Mouse (Mus musculus) midbrain, embryonic 12.5 days (tissue): ENCODE data around the gene Xpr1. TPM values are rescaled to one million over a fixed set of nuclear protein-coding genes. Genes with fewer than 3 reads are reported as not detected.

Experiments used
- ATAC-seq: fragments of 200-750 bp; cut with Nextera tagmentation; 2 replicates; pipeline ENCODE4 v1.8.0; 2017; ENCODE audit warnings: low read depth, moderate TSS enrichment, moderate library complexity; ENCODE audit not compliant: low FRiP score
- H3K27ac ChIP-seq: fragments of 300-500 bp; sonication (generic); replicated peaks from 2 replicates; pipeline ENCODE4 v1.5.1; 2016; ENCODE audit warnings: mild to moderate bottlenecking
- H3K27me3 ChIP-seq: fragments of 300-500 bp; sonication (generic); 2 replicates; pipeline ENCODE4 v1.6.1; 2016; ENCODE audit warnings: mild to moderate bottlenecking
- H3K36me3 ChIP-seq: fragments of 300-500 bp; sonication (generic); 2 replicates; pipeline ENCODE4 v1.6.1; 2016
- H3K4me1 ChIP-seq: fragments of 300-500 bp; sonication (generic); 2 replicates; pipeline ENCODE4 v1.6.1; 2016
- H3K4me2 ChIP-seq: fragments of 300-500 bp; sonication (generic); replicated peaks from 2 replicates; pipeline ENCODE4 v1.6.1; 2016; ENCODE audit warnings: mild to moderate bottlenecking, moderate library complexity
- H3K4me3 ChIP-seq: fragments of 300-500 bp; sonication (generic); 2 replicates; pipeline ENCODE4 v1.5.1; 2016; ENCODE audit warnings: mild to moderate bottlenecking
- H3K9ac ChIP-seq: fragments of 300-500 bp; sonication (generic); replicated peaks from 2 replicates; pipeline ENCODE4 v1.6.1; 2016; ENCODE audit warnings: mild to moderate bottlenecking, moderate library complexity
- H3K9me3 ChIP-seq: fragments of 300-500 bp; sonication (generic); 2 replicates; pipeline ENCODE4 v1.6.1; 2016; ENCODE audit warnings: mild to moderate bottlenecking
- WGBS: fragments of 180-500 bp; shearing (Covaris S2); methylation state at CpG from one replicate; pipeline ENCODE4 v1.1.7; 2016; 5-methylcytosine and 5-hydroxymethylcytosine counted together
- polyA plus RNA-seq: library from polyadenylated mRNA; unstranded; fragments of >200 nt; fragmentation: Nextera tagmentation; extraction: Ambion mirVana; gene quantifications from 2 replicates; pipeline ENCODE4 v1.2.1, GENCODE M21; 2016

Gene Xpr1
- polyA plus RNA-seq, 1 experiment from 2014 or later = 34.1 TPM

GRCm38 (mm10) chr1:155311672-155312071, 105.5 kb downstream of the Xpr1 start:
- Histone ChIP-seq H3K36me3 (0 out of 2 replicates have a peak, but pooled peaks cover 4% of the 10 kb centered on the region), H3K9me3 (no peaks in the 10 kb centered on the region), H3K27me3 (peaks cover 6% of the 10 kb centered on the region), H3K4me2 (no peak overlapping the region), H3K27ac (no peak overlapping the region), H3K9ac (no peak overlapping the region), H3K4me1 (peaks cover 14% of the 10 kb centered on the region), H3K4me3 (no peak overlapping the region)
- WGBS = 25% methylated on average over 3 of the region's 3 CpGs
- peak; percentile 56; the same call in 1 of the 2 replicates for ATAC-seq

DNA sequence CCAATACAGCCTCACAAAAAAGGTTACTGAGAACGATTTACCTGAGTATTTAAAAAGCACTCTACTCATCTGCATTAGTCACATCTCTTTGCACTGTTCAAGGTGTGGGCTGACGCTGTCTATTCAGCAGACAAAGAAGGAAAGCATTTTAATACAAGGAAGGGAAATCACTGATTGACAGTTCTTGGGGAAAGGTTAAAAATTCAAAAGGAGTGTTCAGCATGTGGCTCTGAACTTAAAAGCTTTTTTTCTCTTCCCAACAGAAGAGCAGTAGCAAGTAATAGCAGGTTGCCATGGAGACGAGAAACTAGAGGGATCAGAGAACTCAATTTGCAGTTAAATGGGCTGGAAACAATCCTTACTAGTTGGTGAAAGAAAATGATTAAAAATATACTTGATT, 110.3 kb downstream of the Xpr1 start:
- peaks cover 34% of the 10 kb centered on the region for H3K4me1 ChIP-seq
- no peaks in the 10 kb centered on the region for H3K9me3 ChIP-seq
- no peak overlapping the region for H3K4me3 ChIP-seq
- H3K27ac ChIP-seq = peak overlapping the region; percentile 43
- no peak overlapping the region for H3K9ac ChIP-seq
- no peak overlapping the region for H3K4me2 ChIP-seq
- 18% methylated on average over 3 of the region's 3 CpGs for WGBS
- H3K27me3 ChIP-seq = peaks cover 13% of the 10 kb centered on the region
- H3K36me3 ChIP-seq = no peaks in the 10 kb centered on the region
- no peak for ATAC-seq

- H3K4me3 ChIP-seq = no peak overlapping the region
- no peak overlapping the region for H3K9ac ChIP-seq
- no peaks in the 10 kb centered on the region for H3K36me3 ChIP-seq
- 80% methylated on average over 2 of the region's 2 CpGs for WGBS
- no peaks in the 10 kb centered on the region for H3K9me3 ChIP-seq
- no peak overlapping the region for H3K4me2 ChIP-seq
- peaks cover 31% of the 10 kb centered on the region for H3K4me1 ChIP-seq
- 0 out of 2 replicates have a peak, but pooled peaks cover 8% of the 10 kb centered on the region for H3K27me3 ChIP-seq
- ATAC-seq = no peak
- no peak overlapping the region for H3K27ac ChIP-seq
Observed at GRCm38 (mm10) chr1:155303402-155303801, 113.8 kb downstream of the Xpr1 start.

- Histone ChIP-seq H3K9ac (no peak overlapping the region), H3K4me2 (no peak overlapping the region), H3K4me3 (no peak overlapping the region), H3K27ac (no peak overlapping the region), H3K9me3 (no peaks in the 10 kb centered on the region), H3K36me3 (no peaks in the 10 kb centered on the region), H3K4me1 (peaks cover under 1% of the 10 kb centered on the region; the same call in 1 of the 2 replicates), H3K27me3 (no peaks in the 10 kb centered on the region)
- no peak for ATAC-seq
- WGBS = 92% methylated on average over 5 of the region's 5 CpGs
Observed at GRCm38 (mm10) chr1:155297615-155298014, 119.6 kb downstream of the Xpr1 start.

DNA sequence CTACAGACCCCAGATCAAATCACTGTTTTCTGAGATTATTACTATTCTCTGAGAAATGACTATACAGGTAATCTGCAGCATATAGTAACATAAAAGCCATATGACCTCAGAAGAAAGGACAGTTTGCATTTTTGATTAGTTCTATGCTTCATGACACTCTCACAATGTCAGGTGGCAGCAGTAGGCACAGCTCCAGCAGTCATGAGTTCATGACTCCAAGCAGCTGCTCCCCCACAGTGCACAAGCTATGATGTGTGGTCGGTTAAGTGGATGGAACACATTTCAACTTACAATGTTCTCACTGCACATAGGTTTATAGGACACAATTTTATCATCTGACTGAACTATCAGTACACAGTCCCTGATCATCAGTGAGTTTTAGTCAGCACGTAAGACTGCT, 120.0 kb downstream of the Xpr1 start:
- WGBS = 92% methylated on average over 2 of the region's 2 CpGs
- no peaks in the 10 kb centered on the region for H3K36me3 ChIP-seq
- no peaks in the 10 kb centered on the region for H3K27me3 ChIP-seq

DNA sequence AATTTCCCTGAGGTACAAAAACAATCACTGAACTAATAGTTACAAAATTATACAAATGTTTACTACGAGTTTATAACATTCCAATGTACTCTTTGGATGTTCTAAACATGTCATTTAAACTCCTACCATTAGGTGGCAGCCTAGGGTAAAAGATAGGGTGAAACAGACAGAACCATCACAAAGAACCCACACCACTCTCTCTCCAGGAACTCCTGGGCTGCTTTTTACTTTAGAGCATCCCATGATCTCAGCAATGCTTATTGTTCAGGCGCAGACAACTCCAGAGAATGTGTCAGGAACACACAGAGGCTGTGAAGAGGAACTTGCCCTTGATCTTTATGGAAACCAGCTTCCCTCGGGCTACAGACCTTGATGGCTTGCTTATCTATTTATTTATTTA, 123.8 kb downstream of the Xpr1 start:
- no peak overlapping the region for H3K4me2 ChIP-seq
- H3K27me3 ChIP-seq = no peaks in the 10 kb centered on the region
- H3K36me3 ChIP-seq = peaks cover 9% of the 10 kb centered on the region
- ATAC-seq = peak; percentile 62; the same call in 1 of the 2 replicates
- H3K4me3 ChIP-seq = no peak overlapping the region
- no peaks in the 10 kb centered on the region for H3K4me1 ChIP-seq
- no peak overlapping the region for H3K9ac ChIP-seq
- H3K27ac ChIP-seq = no peak overlapping the region
- no peaks in the 10 kb centered on the region for H3K9me3 ChIP-seq
- WGBS = 11% methylated on average over 3 of the region's 3 CpGs

More for the DNA sequence above, 120.0 kb downstream of the Xpr1 start:
- Histone ChIP-seq H3K9me3 (no peaks in the 10 kb centered on the region), H3K9ac (no peak overlapping the region), H3K4me1 (no peaks in the 10 kb centered on the region), H3K4me2 (no peak overlapping the region), H3K4me3 (no peak overlapping the region), H3K27ac (no peak overlapping the region)
- ATAC-seq = no peak

DNA sequence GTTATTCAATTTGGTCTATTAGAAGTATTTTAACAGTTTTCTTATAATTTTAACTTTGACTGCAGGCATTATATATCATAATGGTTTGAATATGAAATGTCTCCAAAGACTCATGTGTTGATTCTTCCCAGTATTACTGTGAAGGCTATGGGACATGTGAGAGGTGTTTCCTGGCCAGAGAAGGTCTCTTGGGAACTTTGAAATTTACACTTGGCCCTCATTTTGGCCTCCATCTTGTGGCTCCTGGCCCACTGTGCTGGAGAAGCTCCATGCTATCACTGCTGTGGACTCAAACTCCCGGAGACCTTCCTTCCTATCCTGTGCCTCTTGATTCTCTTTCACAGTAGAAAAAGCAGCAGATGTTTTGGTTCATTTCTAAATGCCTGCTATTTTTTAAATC, 127.8 kb downstream of the Xpr1 start:
- ATAC-seq = no peak
- Histone ChIP-seq H3K4me3 (no peak overlapping the region), H3K4me1 (no peaks in the 10 kb centered on the region), H3K27me3 (no peaks in the 10 kb centered on the region), H3K27ac (no peak overlapping the region), H3K9ac (no peak overlapping the region), H3K9me3 (no peaks in the 10 kb centered on the region), H3K4me2 (no peak overlapping the region), H3K36me3 (peaks cover 29% of the 10 kb centered on the region)
- WGBS = 95% methylated on average over 1 of the region's 1 CpGs

- 91% methylated on average over 3 of the region's 3 CpGs for WGBS
- peaks cover 34% of the 10 kb centered on the region for H3K36me3 ChIP-seq
Observed at GRCm38 (mm10) chr1:155288033-155288432, 129.2 kb downstream of the Xpr1 start.

DNA sequence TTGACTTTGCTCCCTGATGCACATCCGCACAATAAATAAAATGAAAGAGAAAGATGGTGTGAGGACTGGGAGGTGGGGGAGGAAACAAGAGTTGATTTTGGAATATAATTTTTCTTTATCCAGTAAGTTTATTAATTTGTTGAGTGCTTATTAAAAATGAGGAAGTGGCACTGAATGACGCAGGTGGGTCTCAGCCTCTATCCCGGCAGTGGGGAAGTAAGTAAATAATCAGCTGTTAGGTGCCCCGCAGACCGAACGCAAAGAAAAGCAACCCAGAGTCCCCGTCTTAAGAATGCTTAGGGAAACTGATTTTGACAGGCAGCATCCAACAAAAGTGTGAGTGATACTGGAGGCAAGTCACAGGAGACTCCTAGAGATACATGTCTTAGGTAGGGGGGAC, 133.4 kb downstream of the Xpr1 start:
- Histone ChIP-seq H3K9ac (no peak overlapping the region), H3K4me3 (no peak overlapping the region), H3K27ac (no peak overlapping the region), H3K4me1 (no peaks in the 10 kb centered on the region), H3K9me3 (no peaks in the 10 kb centered on the region), H3K4me2 (no peak overlapping the region), H3K27me3 (no peaks in the 10 kb centered on the region), H3K36me3 (peaks cover 40% of the 10 kb centered on the region)
- 91% methylated on average over 7 of the region's 7 CpGs for WGBS
- no peak for ATAC-seq

More at GRCm38 (mm10) chr1:155288033-155288432, 129.2 kb downstream of the Xpr1 start:
- Histone ChIP-seq H3K9ac (no peak overlapping the region), H3K4me3 (no peak overlapping the region), H3K9me3 (no peaks in the 10 kb centered on the region), H3K4me1 (no peaks in the 10 kb centered on the region), H3K4me2 (no peak overlapping the region), H3K27me3 (no peaks in the 10 kb centered on the region), H3K27ac (no peak overlapping the region)
- no peak for ATAC-seq

DNA sequence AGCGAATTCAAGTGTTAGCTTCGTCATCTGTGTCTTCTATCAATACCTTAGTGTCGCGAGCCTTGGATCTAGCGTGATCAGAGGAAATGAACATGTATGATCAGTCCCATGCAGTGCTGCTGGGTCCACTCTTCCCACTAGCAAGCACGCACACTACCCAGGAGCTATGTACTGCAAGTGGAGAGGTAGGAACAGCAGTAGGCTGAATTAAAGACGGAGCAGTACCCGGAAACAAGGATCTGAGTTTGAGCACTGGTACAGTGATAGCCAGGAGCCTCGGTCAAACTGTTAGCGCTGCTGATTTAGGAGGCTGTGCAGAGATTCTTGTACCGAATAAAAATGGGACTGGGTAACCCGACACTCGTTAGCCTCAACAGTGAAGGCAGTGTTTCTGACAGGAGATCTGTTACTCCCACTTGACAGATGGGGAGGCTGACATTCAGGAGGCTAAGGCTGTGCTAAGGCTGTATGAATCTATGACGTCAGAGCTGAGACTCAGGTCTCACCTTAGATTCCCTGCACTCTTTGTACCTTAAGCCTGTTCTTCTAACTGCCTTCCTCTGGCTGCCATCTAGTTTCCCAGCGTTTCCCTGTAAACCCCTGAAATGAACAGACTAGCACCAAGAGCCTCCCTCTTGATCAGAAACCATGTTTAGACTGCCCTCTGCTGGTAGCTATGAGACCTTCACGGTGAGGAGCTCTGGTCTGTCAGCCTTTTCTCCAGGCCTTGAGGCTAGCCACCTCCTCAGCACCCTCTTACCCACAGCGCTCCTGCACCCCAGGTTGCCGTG, 136.0 kb downstream of the Xpr1 start:
- peak; percentile 85 for ATAC-seq
- Histone ChIP-seq H3K36me3 (peaks cover 19% of the 10 kb centered on the region), H3K4me3 (no peak overlapping the region), H3K9ac (no peak overlapping the region), H3K4me1 (no peaks in the 10 kb centered on the region), H3K27ac (no peak overlapping the region), H3K27me3 (no peaks in the 10 kb centered on the region), H3K4me2 (no peak overlapping the region), H3K9me3 (no peaks in the 10 kb centered on the region)
- 59% methylated on average over 18 of the region's 18 CpGs for WGBS

DNA sequence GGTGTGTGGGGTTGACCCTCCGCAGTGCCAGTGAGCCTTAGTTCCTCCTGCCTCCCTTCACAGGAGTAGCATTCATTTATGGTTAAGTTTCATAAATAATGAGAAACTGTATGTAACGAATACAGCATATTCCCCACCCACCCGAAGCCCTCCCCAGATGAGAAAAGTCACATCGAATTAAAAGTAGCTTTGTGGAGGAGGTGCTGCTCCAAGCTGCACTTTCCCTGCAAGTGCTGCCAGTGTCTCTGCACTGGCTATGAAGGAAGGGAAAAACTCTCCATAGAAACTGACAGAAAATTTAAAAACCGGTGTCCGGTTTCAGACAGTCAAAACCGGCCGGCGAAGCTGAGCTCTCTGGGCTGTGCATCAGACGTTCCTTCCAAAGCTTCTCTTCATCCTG, 136.9 kb downstream of the Xpr1 start:
- ATAC-seq = no peak
- Histone ChIP-seq H3K27ac (no peak overlapping the region), H3K9me3 (no peaks in the 10 kb centered on the region), H3K27me3 (no peaks in the 10 kb centered on the region), H3K4me3 (no peak overlapping the region), H3K9ac (no peak overlapping the region), H3K36me3 (peaks cover 16% of the 10 kb centered on the region), H3K4me1 (no peaks in the 10 kb centered on the region), H3K4me2 (no peak overlapping the region)
- WGBS = 83% methylated on average over 10 of the region's 10 CpGs

DNA sequence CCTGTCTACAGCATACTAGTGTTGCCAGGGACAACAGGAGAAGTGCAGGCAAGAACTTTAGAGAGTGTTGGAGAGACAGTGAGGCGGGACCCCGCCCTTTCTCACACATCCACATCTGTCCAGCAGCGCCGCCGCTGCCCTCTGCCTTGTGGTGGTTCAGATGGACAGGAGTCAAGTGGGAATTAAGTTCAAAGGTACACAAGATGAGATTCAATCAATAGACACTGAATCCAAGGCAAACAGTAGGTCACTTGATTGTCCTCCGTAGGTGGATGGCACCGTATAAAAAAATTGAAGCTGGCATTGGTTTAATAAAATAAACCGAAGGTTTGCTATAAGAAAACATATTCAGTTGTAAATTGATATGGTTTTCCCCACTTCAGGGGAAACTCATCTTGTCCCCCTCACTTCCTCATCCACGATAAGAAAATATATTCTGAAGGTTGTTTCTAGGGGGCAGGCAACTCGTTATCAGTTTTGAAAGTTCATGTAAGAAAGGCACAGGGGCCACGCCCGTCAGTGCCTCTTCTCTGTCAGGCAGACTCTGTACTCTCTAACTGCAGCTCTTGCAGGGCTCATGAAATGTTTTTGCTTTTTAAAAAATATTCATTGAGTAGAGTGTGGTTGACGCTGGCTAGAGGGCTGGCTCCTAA, 140.7 kb downstream of the Xpr1 start:
- Histone ChIP-seq H3K36me3 (no peaks in the 10 kb centered on the region), H3K4me2 (no peak overlapping the region), H3K4me1 (no peaks in the 10 kb centered on the region), H3K9me3 (no peaks in the 10 kb centered on the region), H3K4me3 (no peak overlapping the region), H3K27me3 (no peaks in the 10 kb centered on the region), H3K27ac (no peak overlapping the region), H3K9ac (no peak overlapping the region)
- no peak for ATAC-seq
- WGBS = 74% methylated on average over 13 of the region's 13 CpGs
